Mouse (Mus musculus): ENCODE results near the gene Uchl5.

- TF ChIP-seq CTCF (IDR thresholded peaks at IDR 0.05; ENCODE audit: low read depth) (no peak), EP300 (IDR thresholded peaks at IDR 0.05; ENCODE audit: low read depth) (no peak)
Observed at GRCm38 (mm10) chr1:143770444-143771109, 6.5 kb upstream of the Uchl5 start.

All from liver, postnatal 0 days (tissue).